ENCODE assay signal across 8 mouse cellular contexts in the genomic region with DNA sequence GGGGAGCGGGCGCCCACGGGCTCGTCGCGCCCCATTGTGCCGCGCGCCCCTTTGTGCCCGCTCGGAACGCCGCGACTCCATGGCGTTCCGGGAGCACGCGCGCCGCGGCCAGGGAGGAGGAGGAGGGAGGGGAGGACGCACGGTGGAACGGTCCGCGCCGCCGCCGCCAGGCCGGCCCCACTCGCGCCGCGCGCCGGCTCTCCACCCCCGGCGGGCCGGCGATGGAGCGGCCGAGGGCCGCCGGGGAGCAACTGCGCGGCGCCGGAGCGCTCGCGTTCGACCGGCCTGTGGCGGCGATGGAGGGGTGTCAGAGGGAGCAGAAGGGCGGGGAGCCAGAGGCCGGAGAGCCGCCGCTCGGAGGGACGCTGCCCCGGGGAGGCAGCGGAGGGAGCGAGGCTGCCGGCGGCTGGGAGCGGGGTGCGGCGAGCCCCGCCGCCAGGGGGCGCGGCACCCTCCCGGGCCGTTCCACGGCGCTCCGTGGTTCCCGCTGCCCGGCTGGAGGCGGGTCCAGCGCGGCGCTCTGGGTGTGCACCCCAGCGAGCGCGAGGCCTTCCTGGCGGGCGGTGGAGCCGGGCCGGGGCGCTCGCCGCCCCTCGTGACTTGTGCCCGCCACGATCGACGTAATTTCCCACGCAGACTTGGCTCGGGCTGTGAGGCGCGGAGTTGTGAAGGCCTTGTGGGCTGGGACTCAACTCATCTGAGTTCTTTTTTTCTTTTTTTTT. TPM values are rescaled to one million over a fixed set of nuclear protein-coding genes. Genes with fewer than 3 reads are reported as not detected.
A peak's percentile ranks its signal among the peaks of the same experiment; 100 is the strongest.
DNase-seq lines count a peak whose midpoint lies in the region; ATAC-seq and TF ChIP-seq lines count a peak whose summit lies in the region.

No protein-coding gene starts in this region.

- peaks cover 12% of the 10 kb centered on the region; the same call in 1 of the 2 replicates for H3K79me2 ChIP-seq in liver, adult 2 months (ENCODE audit: control insufficient read depth, insufficient read depth, low read length)

- no peaks in the 10 kb centered on the region for H3K27me3 ChIP-seq in embryonic facial prominence, embryonic 14.5 days (replicated peaks; ENCODE audit: control insufficient read depth, insufficient read depth, low read length)
- H3K27me3 ChIP-seq in kidney, embryonic 14.5 days (ENCODE audit: control insufficient read depth, insufficient read depth, low read length), result no peaks in the 10 kb centered on the region
- H3K27me3 ChIP-seq in liver, adult 2 months (ENCODE audit: control insufficient read depth, insufficient read depth, low read length), result no peaks in the 10 kb centered on the region

- H3K4me2 ChIP-seq in embryonic facial prominence, embryonic 14.5 days (ENCODE audit: low read depth, low read length), result peak overlapping the region; percentile 83
- H3K4me2 ChIP-seq in kidney, embryonic 14.5 days (replicated peaks; ENCODE audit: low read depth, low read length), result peak overlapping the region; percentile 92

- under 1% methylated on average over 103 of the region's 103 CpGs for WGBS in bone marrow, adult 2 months
- WGBS in embryonic facial prominence, embryonic 14.5 days, result 2% methylated on average over 23 of the region's 103 CpGs
- WGBS in kidney, embryonic 14.5 days, result under 1% methylated on average over 72 of the region's 103 CpGs
- WGBS in liver, adult 2 months, result under 1% methylated on average over 86 of the region's 103 CpGs

- peak; percentile 17; the same call in 1 of the 2 replicates for TF ChIP-seq POLR2A in bone marrow, adult 2 months (IDR thresholded peaks at IDR 0.05; ENCODE audit: borderline replicate concordance, control insufficient read depth, low read depth, low read length)
- 0 out of 2 replicates have a peak, but pooled peaks have one; percentile 11 for TF ChIP-seq POLR2A in liver, adult 2 months (IDR thresholded peaks at IDR 0.05; ENCODE audit: extremely low read depth, insufficient read depth, low read length)

- H3K9me3 ChIP-seq in embryonic facial prominence, embryonic 14.5 days (ENCODE audit: control insufficient read depth, low read length), result no peaks in the 10 kb centered on the region
- no peaks in the 10 kb centered on the region for H3K9me3 ChIP-seq in kidney, embryonic 14.5 days (ENCODE audit: control insufficient read depth, low read length)

- no peaks in the 10 kb centered on the region for H3K36me3 ChIP-seq in embryonic facial prominence, embryonic 14.5 days (ENCODE audit: control insufficient read depth, insufficient read depth, low read length)
- H3K36me3 ChIP-seq in kidney, embryonic 14.5 days (ENCODE audit: control insufficient read depth, insufficient read depth, low read length), result no peaks in the 10 kb centered on the region
- no peaks in the 10 kb centered on the region for H3K36me3 ChIP-seq in liver, adult 2 months (ENCODE audit: control insufficient read depth, insufficient read depth, low read length)

- H3K4me1 ChIP-seq in bone marrow, adult 2 months (ENCODE audit: control insufficient read depth, insufficient read depth, low read length), result no peaks in the 10 kb centered on the region; the same call in 1 of the 2 replicates
- peaks cover 27% of the 10 kb centered on the region for H3K4me1 ChIP-seq in embryonic facial prominence, embryonic 14.5 days (ENCODE audit: control insufficient read depth, insufficient read depth, low read length)
- peaks cover 16% of the 10 kb centered on the region for H3K4me1 ChIP-seq in kidney, embryonic 14.5 days (ENCODE audit: control insufficient read depth, insufficient read depth, low read length)
- H3K4me1 ChIP-seq in liver, adult 2 months (ENCODE audit: control insufficient read depth, insufficient read depth, low read length), result peaks cover 6% of the 10 kb centered on the region

- peak; percentile 89 for ATAC-seq in embryonic facial prominence, embryonic 14.5 days (ENCODE audit: low read depth)
- peak; percentile 81 for ATAC-seq in kidney, embryonic 14.5 days (ENCODE audit: low FRiP score, low TSS enrichment)
- peak; percentile 74 for ATAC-seq in monocyte, adult 5-6 weeks (replicated peaks; ENCODE audit: insufficient number of reproducible peaks, low FRiP score, low TSS enrichment, poor library complexity, severe bottlenecking)

- peak overlapping the region; percentile 77 for H3K4me3 ChIP-seq in bone marrow, adult 2 months (replicated peaks; ENCODE audit: control insufficient read depth, low read depth, low read length)
- peak overlapping the region; percentile 70 for H3K4me3 ChIP-seq in embryonic facial prominence, embryonic 14.5 days (ENCODE audit: low read depth, low read length)
- peak overlapping the region; percentile 91 for H3K4me3 ChIP-seq in kidney, embryonic 14.5 days (ENCODE audit: low read length)
- H3K4me3 ChIP-seq in liver, adult 2 months (ENCODE audit: insufficient read depth, low read depth, low read length), result peak overlapping the region; percentile 72

- TF ChIP-seq CTCF in bone marrow, adult 2 months (IDR thresholded peaks at IDR 0.05; ENCODE audit: control insufficient read depth, insufficient read depth, low read length), result peak; percentile 52; the same call in 1 of the 2 replicates
- TF ChIP-seq CTCF in liver, adult 2 months (IDR thresholded peaks at IDR 0.05; ENCODE audit: low read depth, low read length), result peak; percentile 73

- peak overlapping the region; percentile 90 for H3K9ac ChIP-seq in embryonic facial prominence, embryonic 14.5 days (ENCODE audit: low read depth, low read length)
- peak overlapping the region; percentile 99 for H3K9ac ChIP-seq in kidney, embryonic 14.5 days (ENCODE audit: low read depth, low read length)
- H3K9ac ChIP-seq in liver, adult 2 months (ENCODE audit: low read depth, low read length), result peak overlapping the region; percentile 94

- peak; percentile 76 for DNase-seq in 416B (ENCODE audit: low read depth)
- DNase-seq in embryonic facial prominence, embryonic 14.5 days (ENCODE audit: low spot score), result peak; percentile 93
- peak; percentile 86 to 88 for DNase-seq in heart, adult 9 months (ENCODE audit: low spot score in 2 of 2)
- peak; percentile 60 for DNase-seq in liver, adult 2 months (ENCODE audit: extremely low read depth, low read depth, low spot score)
- DNase-seq in spleen, postnatal 36 days (ENCODE audit: low spot score in 2 of 2), result peak; percentile 87 to 88

- H3K27ac ChIP-seq in bone marrow, adult 2 months (ENCODE audit: control insufficient read depth, insufficient read depth, low read depth, low read length, poor library complexity), result peak overlapping the region; percentile 79; the same call in 1 of the 2 replicates
- H3K27ac ChIP-seq in embryonic facial prominence, embryonic 14.5 days (replicated peaks; ENCODE audit: low read depth, low read length), result peak overlapping the region; percentile 98
- peak overlapping the region; percentile 98 for H3K27ac ChIP-seq in kidney, embryonic 14.5 days (ENCODE audit: low read depth, low read length)
- H3K27ac ChIP-seq in liver, adult 2 months (replicated peaks; ENCODE audit: insufficient read depth, low read depth, low read length), result peak overlapping the region; percentile 89

RNA-seq across cellular contexts. Expression of a gene that starts 1.0 kb away (rescaled TPM):
- polyA plus RNA-seq in bone marrow, adult 2 months (2011; ENCODE audit: insufficient read depth, insufficient read length, low replicate concordance, missing spikeins), result 0.88 and 2.7 TPM in 2 replicates
- polyA plus RNA-seq in embryonic facial prominence, embryonic 14.5 days (2014; fragmentation: Nextera tagmentation; extraction: Ambion mirVana), result 3.6 and 3.9 TPM in 2 replicates
- 8.4 and 8.9 TPM in 2 replicates for polyA plus RNA-seq in kidney, embryonic 14.5 days (2014; fragmentation: Nextera tagmentation; extraction: Ambion mirVana)
- total RNA-seq in liver, adult 2 months (2014; rRNA removed), result 1.3 and 1.5 TPM in 2 replicates
- 1.8 and 2.1 TPM in 2 replicates for polyA plus RNA-seq in liver, adult 2 months (2012; rRNA removed)
- 1.4 to 6.0 TPM (median 1.5 TPM) in 3 replicates for total RNA-seq in monocyte, adult 5-6 weeks (2017)

RNA-seq across cellular contexts. Expression of a gene that starts 44.3 kb away (rescaled TPM):
- 49.9 and 110 TPM in 2 replicates for polyA plus RNA-seq in bone marrow, adult 2 months (2011; ENCODE audit: insufficient read depth, insufficient read length, low replicate concordance, missing spikeins)
- 13.2 and 20.4 TPM in 2 replicates for polyA plus RNA-seq in embryonic facial prominence, embryonic 14.5 days (2014; fragmentation: Nextera tagmentation; extraction: Ambion mirVana)
- 10.1 and 11.9 TPM in 2 replicates for polyA plus RNA-seq in kidney, embryonic 14.5 days (2014; fragmentation: Nextera tagmentation; extraction: Ambion mirVana)
- 4.0 and 9.3 TPM in 2 replicates for total RNA-seq in liver, adult 2 months (2014; rRNA removed)
- polyA plus RNA-seq in liver, adult 2 months (2012; rRNA removed), result 57.1 and 65.8 TPM in 2 replicates
- total RNA-seq in monocyte, adult 5-6 weeks (2017), result 2.1 to 13.0 TPM (median 8.4 TPM) in 3 replicates

Comparison
In these comparisons a context has a peak if more than half of its experiments do, and no peak if none do; other contexts are left out.
1. Peak in every context shown above with its lines: DNase-seq, ATAC-seq, H3K4me3 ChIP-seq and H3K27ac ChIP-seq.